Mouse (Mus musculus): Measurements from ENCODE around the gene Def8.

- TF ChIP-seq CTCF (IDR thresholded peaks at IDR 0.05; ENCODE audit: low read depth, low read length) (no peak), POLR2A (IDR thresholded peaks at IDR 0.05; ENCODE audit: borderline replicate concordance, low read depth, low read length) (no peak)
Measured at GRCm38 (mm10) chr8:123505695-123506094, 82.4 kb downstream of the Def8 start.

Data from bone marrow macrophage, adult 2 months (primary cell).